Mouse (Mus musculus): ENCODE data around the gene Gss.
"Not testable (repeated sequence)": the region's sequence is repeated elsewhere in the genome, so short reads cannot be mapped to it uniquely, and the experiment has no call there.

- not testable (repeated sequence) for TF ChIP-seq GATA1, TAL1 (IDR thresholded peaks at IDR 0.05; ENCODE audit: low read length)
These were observed 12.6 kb upstream of the Gss start for GRCm38 (mm10) chr2:155605236-155605589.
